Mouse (Mus musculus) thymus, postnatal 14 days (tissue): Measurements from ENCODE around the gene Golga3.

ENCODE experiments used
- DNase-seq: peaks from one replicate; pipeline ENCODE4 v3.0.0; 2021

The Golga3 gene

DNA sequence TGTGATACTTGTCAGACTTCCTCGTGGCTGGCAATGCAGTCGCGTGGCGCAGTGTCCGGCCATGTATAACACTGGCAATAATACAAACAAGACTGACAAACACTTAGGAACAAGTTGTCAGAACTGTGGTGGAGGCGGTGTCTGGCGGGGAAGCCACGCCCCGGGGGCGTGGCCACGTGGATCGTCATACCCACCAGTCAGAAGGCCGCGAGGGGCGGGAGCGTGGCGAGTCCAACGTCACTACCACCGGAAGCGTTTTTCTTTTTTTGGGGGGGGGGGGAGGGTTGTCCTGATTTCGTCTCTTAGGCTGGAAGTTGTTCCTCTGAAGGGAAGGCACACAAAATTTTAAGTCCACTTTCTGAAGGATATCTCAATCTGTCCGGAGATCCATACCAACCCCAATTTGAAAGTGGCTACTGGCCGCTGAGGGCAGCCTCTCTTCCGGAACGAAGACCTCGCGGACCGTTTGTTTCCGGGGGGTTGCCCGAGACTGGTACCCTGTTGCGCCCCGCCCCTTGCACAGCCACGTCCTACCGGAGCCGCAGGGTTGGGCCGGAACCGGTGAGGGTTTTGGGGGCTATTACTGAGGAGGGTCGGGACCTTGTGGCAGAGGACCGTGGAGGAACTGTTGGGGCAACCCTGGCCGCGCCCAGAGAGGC is at the start of gene Golga3:
Gene Golga3, plus strand, starts transcription at position 340 of the 659 bp plus-strand sequence.
- DNase-seq = peak; percentile 94

DNA sequence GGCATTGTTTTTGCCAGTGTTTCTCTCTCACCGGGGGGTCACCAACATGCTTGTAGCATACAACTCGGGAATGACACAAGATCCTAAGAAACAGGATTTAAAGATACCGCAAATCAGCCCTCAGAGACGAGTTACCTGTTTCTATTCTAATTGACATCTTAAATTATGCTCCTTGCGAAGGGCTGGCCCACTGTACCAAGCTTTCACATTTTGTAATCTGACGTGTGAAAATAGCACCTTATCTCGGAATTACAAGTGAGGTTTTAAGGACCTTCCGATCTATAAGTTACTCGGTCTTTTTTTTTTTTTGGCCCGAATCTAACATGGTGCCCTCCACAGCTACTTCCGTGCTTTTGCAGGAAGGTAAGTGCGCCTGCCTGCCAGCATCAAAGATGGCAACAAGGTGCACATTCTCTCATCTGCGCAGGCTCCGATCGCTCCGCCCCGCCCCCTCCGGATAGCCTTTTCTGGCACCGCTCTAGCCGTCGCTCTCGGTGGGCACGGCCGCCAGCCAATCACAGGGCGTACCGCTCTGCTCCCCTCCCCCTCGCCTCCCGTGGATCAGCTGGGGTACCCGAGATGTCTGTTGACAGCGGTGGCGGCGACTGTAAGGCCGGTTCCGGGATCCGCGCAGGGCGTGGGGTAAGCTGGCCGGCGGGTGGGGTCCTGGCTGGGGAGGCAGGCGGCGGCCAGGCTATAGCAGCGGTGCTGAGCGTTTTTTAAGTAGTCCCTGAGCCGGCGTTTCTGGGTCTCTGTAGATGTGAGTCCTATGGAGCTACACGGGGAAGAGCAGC is 41.0 kb upstream of the Golga3 start, which contains the start of gene Chfr:
Gene Chfr, plus strand, starts transcription at position 550 of the 794 bp plus-strand sequence.
- DNase-seq = peak; percentile 100

DNA sequence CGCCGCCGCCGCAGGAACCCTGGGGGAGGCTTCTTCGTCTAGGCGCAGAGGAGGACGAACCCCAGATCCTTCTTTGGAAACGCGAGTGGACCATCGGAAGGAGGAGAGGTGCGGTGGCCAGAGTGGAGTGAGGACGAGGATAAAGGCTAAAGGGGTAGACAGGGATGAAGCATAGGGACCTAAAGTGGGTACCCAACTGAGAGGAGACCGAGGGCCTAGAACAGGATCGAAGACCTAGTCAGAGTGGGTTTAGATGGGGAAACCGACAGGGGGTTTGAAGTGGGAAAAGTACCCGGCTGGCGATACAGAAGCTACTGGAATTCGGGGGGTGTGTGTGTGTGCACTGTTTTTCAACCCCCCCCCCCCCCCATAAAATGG is 40.4 kb upstream of the Golga3 start:
- no peak for DNase-seq

DNA sequence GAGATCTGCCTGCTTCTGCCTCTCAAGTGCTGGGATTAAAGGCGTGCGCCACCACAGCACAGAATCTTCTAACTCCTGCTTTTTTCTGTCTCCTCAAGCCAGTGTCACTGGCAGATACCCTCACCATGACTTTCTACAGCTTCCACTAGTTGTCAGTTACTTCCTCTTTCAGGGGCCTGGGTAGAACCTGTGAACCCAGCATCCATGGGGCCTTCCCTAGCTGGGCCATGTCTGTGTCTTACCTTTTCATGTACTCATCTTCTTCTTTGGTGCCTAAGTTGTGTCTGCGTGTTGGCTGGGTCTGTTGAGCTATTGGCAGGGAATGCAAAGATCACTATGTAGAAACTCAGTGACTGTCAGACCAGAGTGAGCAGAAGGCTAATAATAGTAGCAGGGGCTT is 38.7 kb upstream of the Golga3 start:
- no peak for DNase-seq

DNA sequence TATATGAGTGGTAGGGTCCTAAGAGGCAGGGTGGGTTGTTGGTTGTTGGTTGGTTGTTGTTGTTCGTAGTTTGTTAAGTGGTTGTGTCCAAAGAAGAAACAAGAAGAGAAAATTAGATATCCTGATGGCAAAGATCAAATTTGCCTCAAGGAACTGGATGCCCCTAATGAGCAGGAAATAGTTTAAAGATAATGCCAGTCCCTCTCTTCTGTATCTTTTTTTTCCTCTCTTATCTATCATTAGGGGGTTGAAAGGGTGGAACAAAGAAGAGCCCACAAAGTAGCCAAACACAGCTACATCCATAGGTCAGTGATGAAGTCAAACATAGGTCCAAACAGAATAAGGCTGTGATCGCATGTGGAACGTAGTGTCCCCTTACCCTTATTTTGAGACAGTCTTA is 37.2 kb upstream of the Golga3 start:
- DNase-seq = no peak

DNA sequence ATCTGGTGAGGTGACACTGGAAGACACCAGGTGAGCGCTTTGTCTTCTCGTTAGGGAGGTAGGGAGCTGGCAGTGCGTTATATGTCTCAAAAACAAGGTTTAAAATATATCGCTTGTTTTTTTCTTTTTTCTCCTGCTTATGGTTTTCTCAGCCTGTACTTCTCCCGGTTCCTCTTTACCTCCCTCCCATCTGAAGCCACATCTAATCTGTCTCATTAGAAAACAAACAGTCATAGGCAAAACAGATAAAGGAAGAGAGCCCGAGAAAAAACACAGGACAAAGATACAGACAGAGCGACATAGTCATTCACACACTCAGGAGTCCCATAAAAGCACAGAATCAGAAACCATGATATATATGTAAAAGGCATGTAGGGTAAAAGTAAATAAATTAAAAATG is 36.1 kb upstream of the Golga3 start:
- no peak for DNase-seq

DNA sequence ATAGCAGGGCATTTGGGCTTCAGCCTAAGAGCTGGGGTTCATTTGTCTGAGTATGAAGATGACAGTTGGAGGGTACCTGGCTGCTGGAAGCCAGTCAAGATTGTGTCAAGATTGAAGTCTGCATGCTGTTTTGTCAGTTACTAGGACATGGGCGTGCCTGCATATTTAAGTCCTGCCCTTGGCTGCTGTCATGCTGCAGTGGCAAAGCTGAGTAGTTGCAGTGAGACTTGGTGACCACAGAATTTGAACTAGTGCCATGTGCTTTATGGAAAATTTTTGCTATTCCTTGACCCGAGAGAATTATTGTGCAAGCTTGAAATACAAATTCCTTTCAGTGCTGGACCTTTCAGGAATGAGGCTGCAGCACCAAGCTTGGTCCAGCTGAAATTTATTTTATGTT is 34.2 kb upstream of the Golga3 start:
- no peak for DNase-seq

DNA sequence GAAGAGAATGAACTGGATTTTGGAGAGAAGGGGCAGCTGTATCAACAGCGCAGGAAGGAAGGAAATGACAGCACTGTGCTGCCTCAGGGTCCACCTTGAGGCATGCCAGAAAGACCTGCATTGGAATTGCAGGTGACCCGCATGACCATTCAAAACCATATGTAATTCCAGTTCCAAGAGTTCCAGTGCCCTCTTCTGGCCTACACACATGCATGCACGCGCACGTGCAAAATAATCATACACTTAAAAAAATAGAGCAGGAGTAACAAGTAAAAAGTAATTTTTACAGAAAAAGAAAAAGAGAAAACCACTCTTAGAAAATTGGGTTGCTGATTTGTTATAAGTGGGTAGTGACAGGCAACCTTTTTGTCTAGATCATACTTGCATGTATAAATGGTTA is 33.5 kb upstream of the Golga3 start:
- DNase-seq = peak; percentile 42

DNA sequence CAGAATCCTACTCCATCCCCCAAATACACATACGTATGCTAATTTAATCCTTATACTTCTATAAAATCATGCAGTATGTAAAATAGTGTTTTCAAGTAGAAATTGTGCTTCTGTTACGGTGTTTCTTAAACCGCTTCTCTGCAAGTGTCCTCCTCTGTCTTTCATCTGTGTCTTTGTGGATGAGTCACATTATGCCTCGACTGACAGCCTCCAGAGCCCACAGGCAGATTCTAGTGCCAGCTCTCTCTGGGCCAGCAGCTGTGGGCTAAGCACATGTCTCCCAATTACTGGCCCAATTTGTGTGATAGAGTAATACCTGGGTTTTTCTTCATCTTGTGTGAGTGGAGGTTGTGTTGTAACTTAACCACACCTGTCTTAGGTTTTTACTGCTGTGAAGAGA is 7.1 kb upstream of the Golga3 start:
- no peak for DNase-seq

DNA sequence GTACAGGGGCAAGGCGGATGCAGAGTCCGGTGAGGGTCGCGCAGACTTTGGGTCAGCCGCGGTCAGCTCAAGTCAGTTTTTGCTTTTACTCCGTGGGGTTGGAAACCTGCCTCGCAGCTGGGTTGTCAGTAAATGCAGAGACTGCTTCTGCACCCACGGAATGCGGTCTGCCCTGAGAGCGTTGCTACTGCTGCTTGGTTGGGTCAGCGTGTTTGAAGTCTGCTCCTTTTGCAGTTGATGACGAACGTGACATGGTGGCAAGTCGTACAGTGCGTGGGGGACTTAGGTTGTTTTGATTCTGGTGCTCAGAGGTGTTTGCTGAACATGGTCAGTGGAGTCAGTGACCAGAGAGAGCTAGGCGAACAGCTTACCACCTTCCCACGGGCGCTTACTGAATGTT is 520 bp downstream of the Golga3 start:
- DNase-seq = no peak

DNA sequence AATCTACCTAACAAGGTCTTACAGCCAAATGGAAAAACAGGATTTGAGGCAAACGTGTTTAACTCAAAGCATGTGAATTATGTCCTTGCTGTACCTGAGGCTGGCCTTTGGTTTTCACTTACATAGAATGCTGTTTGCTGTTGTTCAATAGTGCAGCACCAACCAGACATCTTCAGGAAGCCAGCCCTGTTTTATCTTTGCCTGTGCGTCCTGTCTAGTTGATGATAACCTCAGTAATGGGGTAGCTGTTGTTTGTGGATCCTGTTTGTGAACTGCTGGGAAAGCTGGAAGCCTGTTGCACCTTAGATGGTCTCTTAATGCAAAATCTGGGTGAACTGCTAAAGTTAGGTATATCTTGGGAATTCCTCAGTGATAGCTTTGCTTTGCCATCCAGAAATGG is 2.1 kb downstream of the Golga3 start:
- no peak for DNase-seq

DNA sequence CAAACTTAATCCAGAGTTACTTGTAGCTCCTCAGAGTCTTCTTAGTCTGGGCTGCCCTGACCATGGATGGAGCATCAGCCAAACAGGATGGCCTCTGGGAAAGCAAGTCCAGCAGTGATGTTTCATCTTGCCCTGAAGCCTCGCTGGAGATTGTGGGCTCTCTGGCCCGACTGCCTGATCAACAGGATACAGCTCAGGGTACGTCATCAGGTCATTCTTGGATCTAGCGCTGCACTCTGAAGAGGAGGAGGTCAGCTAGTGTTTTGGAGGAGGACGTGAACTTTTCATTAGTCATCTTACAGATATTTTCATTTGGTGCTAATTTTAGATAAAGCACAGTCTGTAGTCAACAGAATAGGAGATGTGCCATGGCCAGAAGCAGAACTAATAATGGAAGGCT is 5.2 kb downstream of the Golga3 start:
- DNase-seq = no peak

DNA sequence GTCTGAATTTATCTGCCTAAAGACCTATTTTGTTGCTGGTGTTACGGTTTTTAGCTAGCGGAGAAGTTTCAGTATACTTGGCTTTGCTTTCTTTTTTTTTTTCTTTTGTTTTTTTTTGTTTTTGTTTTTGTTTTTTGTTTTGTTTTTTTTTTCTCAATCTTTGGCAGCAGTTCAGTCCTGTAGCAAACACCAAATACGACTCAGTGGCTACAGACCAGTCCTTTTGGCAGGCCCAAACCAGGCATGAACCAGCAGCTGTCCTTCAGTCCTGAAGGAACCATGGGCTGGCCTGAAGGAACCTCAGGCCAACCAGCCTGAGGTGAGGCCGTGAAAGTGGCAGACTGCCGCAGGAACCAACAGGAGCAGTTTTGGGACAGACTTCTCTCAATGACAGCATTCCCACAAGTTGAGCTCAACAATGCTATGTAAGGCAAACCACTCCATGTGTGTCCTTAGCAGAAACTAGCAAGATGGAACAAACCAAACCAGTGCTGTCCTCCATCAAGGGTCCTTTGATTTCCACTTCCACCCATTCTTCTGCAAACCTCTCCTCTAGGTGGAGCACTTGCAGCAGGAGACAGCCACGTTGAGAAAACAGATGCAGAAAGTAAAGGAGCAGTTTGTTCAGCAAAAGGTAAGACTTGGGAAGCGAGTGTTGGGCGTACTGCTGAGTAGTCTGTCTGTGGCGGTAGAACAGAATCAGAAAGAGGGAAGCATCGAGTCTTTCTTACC is 26.8 kb downstream of the Golga3 start:
- peak; percentile 20 for DNase-seq

DNA sequence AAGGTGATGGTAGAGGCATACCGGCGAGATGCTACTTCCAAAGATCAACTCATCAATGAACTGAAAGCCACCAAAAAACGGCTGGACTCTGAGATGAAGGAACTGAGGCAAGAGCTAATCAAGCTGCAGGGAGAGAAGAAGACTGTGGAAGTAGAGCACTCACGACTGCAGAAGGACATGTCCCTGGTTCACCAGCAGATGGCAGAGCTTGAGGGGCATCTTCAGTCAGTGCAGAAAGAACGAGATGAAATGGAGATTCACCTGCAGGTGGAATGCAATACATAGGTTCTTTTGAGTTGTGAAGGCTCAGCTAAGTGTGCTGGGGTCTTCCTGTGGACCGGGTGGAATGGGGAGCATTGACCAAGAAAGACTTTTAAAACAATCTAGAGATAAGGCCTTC is 28.3 kb downstream of the Golga3 start:
- DNase-seq = peak; percentile 16

DNA sequence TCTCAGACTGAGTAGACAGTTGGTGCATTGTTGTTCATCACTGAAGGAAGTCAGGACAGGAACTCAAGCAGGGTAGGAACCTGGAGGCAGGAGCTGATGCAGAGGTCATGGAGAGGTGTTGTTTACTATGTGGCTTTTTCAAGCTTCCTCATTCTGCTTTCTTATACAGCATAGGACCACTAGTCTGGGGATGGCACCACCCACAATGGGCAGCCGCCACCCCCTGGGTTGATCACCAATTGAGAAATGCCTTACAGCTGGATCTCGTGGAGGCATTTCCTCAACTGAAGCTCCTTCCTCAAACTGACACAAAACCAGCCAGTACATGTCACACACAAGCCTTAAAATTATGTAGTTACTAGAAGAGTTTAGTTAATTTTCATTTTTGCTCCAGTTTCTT is 34.8 kb downstream of the Golga3 start:
- DNase-seq = no peak

DNA sequence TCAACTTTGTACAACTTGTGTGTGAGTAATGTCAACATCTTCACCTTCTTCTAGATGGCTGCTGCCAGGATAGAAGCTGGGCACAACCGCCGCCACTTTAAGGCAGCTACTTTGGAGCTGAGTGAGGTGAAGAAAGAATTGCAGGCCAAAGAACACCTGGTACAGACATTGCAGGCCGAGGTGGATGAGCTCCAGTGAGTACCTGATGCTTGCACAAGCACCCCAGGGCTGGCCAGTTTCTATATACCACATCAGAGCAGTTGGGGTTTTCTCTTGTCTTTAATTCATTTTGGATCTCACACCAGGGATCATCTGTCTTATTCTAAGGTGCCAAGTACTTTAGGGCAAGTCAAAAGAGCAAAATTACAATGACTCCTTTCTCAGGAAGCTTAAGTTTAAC is 40.3 kb downstream of the Golga3 start:
- no peak for DNase-seq

DNA sequence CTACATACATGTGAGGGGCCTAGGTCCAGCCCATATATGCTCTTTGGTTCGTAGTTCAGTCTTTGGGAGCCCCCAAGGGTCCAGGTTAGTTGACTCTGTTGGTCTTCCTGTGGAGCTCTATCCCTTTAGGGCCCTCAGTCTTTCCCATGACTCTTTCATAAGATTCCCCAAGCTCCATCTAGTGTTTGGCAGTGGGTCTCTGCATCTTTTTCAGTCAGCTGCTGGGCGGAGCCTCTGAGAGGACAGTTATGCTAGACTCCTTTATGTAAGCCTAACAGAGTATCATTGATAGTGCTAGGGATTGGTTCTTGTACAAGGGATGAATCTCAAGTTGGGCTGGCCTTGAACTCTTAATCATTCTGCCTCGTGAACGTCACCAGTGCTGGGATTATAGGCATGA is 43.8 kb downstream of the Golga3 start:
- DNase-seq = no peak

DNA sequence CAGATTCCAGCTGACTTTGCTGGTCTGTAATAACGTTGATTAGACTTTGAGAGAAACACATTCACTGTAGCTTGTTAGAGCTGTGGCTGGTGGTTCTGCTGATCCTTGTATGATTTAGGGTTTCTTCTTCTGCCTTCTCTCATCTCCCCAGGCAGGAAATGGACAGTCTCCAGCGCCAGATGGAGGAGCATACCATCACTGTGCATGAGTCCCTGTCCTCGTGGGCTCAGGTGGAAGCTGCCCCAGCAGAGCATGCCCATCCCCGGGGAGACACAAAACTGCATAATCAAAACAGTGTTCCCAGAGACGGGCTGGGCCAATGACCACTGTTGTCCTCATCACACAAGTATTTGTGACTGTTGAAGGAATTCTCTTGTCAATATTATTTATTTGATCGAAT is 46.3 kb downstream of the Golga3 start:
- DNase-seq = no peak

DNA sequence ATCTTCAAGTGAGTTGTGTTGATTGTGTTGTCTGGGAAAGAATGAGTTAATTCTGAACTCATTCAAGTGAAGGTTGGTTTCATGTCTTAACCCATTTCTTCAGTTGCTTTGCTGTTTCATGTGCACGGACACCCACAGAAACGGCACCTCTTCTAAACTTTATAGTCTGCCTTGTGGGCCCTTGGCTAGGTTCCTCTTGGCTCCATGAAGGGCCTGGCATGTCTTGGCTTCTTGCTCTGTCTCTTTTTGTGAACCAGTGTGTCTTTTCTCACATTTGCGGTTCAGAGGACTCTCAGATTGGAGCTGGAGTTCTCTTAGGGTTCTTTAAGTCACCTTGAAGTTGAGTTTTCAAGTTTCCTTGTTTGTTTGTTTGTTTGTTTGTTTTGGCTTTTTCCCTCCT is 48.6 kb downstream of the Golga3 start:
- DNase-seq = no peak

DNA sequence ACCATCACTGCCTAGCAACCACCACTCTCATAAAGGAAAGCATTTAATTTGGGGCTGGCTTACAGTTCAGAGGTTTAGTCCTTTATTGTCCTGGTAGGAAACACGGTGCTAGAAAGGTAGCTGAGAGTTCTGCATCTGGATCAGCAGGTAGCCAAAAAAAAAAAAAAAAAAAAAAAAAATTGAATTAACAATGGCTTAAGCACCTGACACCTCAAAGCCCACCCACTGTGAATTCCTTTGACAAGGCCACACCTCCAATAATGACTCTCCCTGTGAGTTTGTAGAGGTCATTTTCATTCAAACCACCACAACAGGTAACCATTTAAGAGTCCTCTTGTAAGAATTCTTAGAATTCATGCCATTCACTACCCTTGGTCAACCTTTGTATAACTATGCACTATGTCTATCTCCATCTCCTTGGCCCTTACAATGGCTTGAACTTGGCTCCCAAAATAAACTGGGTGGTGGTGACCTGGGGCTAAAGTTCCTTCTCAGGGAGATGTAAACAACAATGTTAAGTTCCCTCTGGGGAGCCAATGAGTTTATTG is 50.9 kb downstream of the Golga3 start:
- no peak for DNase-seq

DNA sequence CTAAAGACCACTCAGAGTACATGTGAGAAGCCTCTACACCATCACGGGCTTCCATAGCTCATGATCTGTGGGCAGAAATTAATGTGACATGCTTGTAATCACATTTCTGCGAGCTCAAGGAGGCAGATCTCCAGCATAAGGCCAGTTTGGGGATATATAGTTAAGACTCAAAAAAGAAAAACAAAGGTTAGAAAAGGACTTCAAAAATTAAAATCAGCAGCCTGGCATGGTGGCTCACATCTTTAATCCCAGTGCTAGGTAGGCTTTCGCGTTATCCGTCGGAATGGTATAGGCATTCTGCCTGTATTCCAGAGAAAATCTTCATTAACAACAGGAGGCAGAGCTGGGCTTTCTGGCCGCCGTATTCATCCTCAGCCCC is 53.9 kb downstream of the Golga3 start:
- no peak for DNase-seq

DNA sequence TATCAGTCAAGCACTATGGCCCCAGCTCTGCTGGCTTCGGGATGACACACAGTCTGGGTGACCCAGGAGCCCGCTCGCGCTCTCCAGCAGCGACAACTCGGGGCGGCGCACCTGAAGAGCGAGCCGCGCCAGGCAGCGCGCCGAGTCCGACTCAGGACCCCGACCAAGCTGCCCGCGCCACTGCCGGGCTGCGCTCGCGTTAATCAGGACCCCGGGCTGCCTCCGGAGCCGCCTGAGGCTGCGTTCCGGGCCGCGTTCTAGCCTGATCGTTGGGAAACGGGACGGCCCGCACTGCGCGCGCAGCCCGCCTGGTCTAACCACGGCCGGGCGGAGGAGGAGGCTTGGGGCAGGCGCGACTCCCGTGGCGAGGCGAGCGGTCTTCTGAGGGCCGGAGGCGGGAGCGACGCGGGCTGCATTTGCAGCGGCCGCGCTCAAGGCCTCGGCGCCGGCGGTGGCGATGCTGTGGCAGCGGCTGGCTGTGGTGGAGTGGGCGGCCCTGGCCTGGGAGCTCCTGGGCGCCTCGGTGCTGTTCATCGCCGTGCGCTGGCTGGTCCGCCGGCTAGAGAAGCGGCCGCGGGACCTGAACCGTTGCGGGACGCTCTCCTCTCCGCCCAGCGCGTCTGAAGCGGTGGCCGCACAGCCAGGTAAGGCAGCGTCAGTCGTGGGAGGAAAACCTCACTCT is 54.4 kb downstream of the Golga3 start, which contains the start of gene Ankle2:
Gene Ankle2, plus strand, starts transcription at position 225 of the 682 bp plus-strand sequence.
- peak; percentile 93 for DNase-seq

DNA sequence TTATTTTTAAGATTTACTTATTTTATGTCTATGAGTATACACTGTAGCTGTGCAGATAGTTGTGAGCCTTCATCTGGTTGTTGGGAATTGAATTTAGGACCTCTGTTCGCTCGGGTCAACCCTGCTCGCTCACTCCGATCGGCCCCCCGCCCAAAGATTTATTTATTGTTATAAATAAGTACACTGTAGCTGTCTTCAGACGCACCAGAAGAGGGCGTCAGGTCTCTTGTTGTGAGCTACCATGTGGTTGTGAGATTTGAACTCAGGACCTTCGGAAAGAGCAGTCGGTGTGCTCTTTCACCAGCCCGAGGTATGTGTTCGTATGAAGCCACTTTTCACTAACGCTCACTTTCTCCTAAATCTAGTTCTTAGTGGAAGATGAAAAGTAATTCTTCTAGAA is 55.1 kb downstream of the Golga3 start:
- DNase-seq = peak; percentile 27
